Mouse (Mus musculus) WW6 (cell line): Measurements from ENCODE around the gene Klrg2.
"Not testable (repeated sequence)": the region's sequence is repeated elsewhere in the genome, so short reads cannot be mapped to it uniquely, and the experiment has no call there.

ENCODE experiments used
- DNase-seq: peaks from one replicate; pipeline ENCODE4 v3.0.0-alpha.2; 2013; ENCODE audit warnings: low read depth, low spot score

The Klrg2 gene

GRCm38 (mm10) chr6:38636852-38637618 is at the start of gene Klrg2:
Gene Klrg2 (minus strand): TSS chr6:38637242.
- no peak for DNase-seq

GRCm38 (mm10) chr6:38682532-38682931 is 45.5 kb upstream of the Klrg2 start:
- no peak for DNase-seq

- DNase-seq = no peak
Observed at GRCm38 (mm10) chr6:38677629-38678028, 40.6 kb upstream of the Klrg2 start.

- no peak for DNase-seq
Observed at GRCm38 (mm10) chr6:38676723-38677122, 39.7 kb upstream of the Klrg2 start.

GRCm38 (mm10) chr6:38676217-38676616 is 39.2 kb upstream of the Klrg2 start:
- no peak for DNase-seq

- no peak for DNase-seq
Observed at GRCm38 (mm10) chr6:38672011-38672410, 35.0 kb upstream of the Klrg2 start.

- no peak for DNase-seq
Observed at GRCm38 (mm10) chr6:38671270-38671669, 34.2 kb upstream of the Klrg2 start.

- DNase-seq = not testable (repeated sequence)
Observed at GRCm38 (mm10) chr6:38670488-38670887, 33.4 kb upstream of the Klrg2 start.

- no peak for DNase-seq
Observed at GRCm38 (mm10) chr6:38669580-38669979, 32.5 kb upstream of the Klrg2 start.

- no peak for DNase-seq
Observed at GRCm38 (mm10) chr6:38662714-38663615, 25.9 kb upstream of the Klrg2 start, which contains the start of gene Clec2l. Gene Clec2l (plus strand): TSS chr6:38663069.

GRCm38 (mm10) chr6:38661626-38662025 is 24.6 kb upstream of the Klrg2 start:
- no peak for DNase-seq

- DNase-seq = no peak
Observed at GRCm38 (mm10) chr6:38650263-38650937, 13.4 kb upstream of the Klrg2 start.

- DNase-seq = no peak
Observed at GRCm38 (mm10) chr6:38649545-38649944, 12.5 kb upstream of the Klrg2 start.

GRCm38 (mm10) chr6:38643039-38643438 is 6.0 kb upstream of the Klrg2 start:
- DNase-seq = no peak

- no peak for DNase-seq
Observed at GRCm38 (mm10) chr6:38642593-38642992, 5.6 kb upstream of the Klrg2 start.

GRCm38 (mm10) chr6:38641645-38642044 is 4.6 kb upstream of the Klrg2 start:
- DNase-seq = no peak

GRCm38 (mm10) chr6:38641228-38641627 is 4.2 kb upstream of the Klrg2 start:
- no peak for DNase-seq

GRCm38 (mm10) chr6:38640401-38640800 is 3.4 kb upstream of the Klrg2 start:
- no peak for DNase-seq

GRCm38 (mm10) chr6:38635941-38636851 is 846 bp downstream of the Klrg2 start:
- no peak for DNase-seq

GRCm38 (mm10) chr6:38634461-38634860 is 2.6 kb downstream of the Klrg2 start:
- no peak for DNase-seq

GRCm38 (mm10) chr6:38632826-38633225 is 4.2 kb downstream of the Klrg2 start:
- DNase-seq = no peak
